Mouse (Mus musculus) hindbrain, embryonic 13.5 days (tissue): Measurements from ENCODE around the gene Pax4. TPM values are rescaled to one million over a fixed set of nuclear protein-coding genes. Genes with fewer than 3 reads are reported as not detected.

Experiments used
- ATAC-seq: fragments of 200-750 bp; cut with Nextera tagmentation; 2 replicates; pipeline ENCODE4 v1.8.0; 2017; ENCODE audit warnings: moderate TSS enrichment; ENCODE audit not compliant: low FRiP score
- H3K27ac ChIP-seq: fragments of 300-500 bp; sonication (generic); 2 replicates; pipeline ENCODE4 v1.5.1; 2015; ENCODE audit warnings: inconsistent platforms, mild to moderate bottlenecking, moderate library complexity
- H3K27me3 ChIP-seq: fragments of 300-500 bp; sonication (generic); 2 replicates; pipeline ENCODE4 v1.6.1; 2015; ENCODE audit warnings: mild to moderate bottlenecking, inconsistent platforms
- H3K36me3 ChIP-seq: fragments of 300-500 bp; sonication (generic); 2 replicates; pipeline ENCODE4 v1.6.1; 2015; ENCODE audit warnings: mild to moderate bottlenecking, inconsistent platforms
- H3K4me1 ChIP-seq: fragments of 300-500 bp; sonication (generic); replicated peaks from 2 replicates; pipeline ENCODE4 v1.6.1; 2015; ENCODE audit warnings: inconsistent platforms
- H3K4me2 ChIP-seq: fragments of 300-500 bp; sonication (generic); 2 replicates; pipeline ENCODE4 v1.6.1; 2015; ENCODE audit warnings: inconsistent platforms, mild to moderate bottlenecking, moderate library complexity
- H3K4me3 ChIP-seq: fragments of 300-500 bp; sonication (generic); 2 replicates; pipeline ENCODE4 v1.5.1; 2015; ENCODE audit warnings: mild to moderate bottlenecking, inconsistent platforms
- H3K9ac ChIP-seq: fragments of 300-500 bp; sonication (generic); 2 replicates; pipeline ENCODE4 v1.6.1; 2015; ENCODE audit warnings: mild to moderate bottlenecking, inconsistent platforms
- H3K9me3 ChIP-seq: fragments of 300-500 bp; sonication (generic); 2 replicates; pipeline ENCODE4 v1.6.1; 2016; ENCODE audit warnings: inconsistent platforms
- WGBS: fragments of 180-500 bp; shearing (Covaris S2); methylation state at CpG from one replicate; pipeline ENCODE4 v1.1.7; 2015; 5-methylcytosine and 5-hydroxymethylcytosine counted together
- polyA plus RNA-seq: library from polyadenylated mRNA; unstranded; fragments of >200 nt; fragmentation: Nextera tagmentation; extraction: Ambion mirVana; gene quantifications from 2 replicates; pipeline ENCODE4 v1.2.1, GENCODE M21; 2015

Pax4 gene
- polyA plus RNA-seq, 1 experiment from 2014 or later: not detected

DNA sequence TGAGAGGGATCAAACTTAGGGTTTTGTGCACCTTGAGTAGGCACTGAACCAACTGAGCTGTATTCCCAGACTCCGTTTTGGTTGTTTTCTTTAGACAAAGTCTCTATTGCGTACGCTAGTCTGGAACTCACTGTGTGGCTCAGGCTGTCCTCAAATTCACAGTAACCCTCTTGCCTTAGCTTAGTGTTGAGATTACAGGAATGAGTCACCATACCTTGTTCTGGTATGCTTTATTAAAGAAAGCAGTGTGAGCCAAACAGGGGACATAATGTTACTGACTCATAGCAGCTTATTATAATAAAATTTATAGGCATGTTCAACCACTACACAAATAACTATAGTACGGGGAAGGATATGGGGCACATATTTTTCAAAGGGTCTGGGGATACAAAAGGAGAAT is 25.1 kb upstream of the Pax4 start:
- Histone ChIP-seq H3K4me3 (no peak overlapping the region), H3K9me3 (no peaks in the 10 kb centered on the region), H3K27me3 (no peaks in the 10 kb centered on the region), H3K4me1 (peaks cover 3% of the 10 kb centered on the region), H3K27ac (no peak overlapping the region), H3K4me2 (no peak overlapping the region), H3K9ac (no peak overlapping the region), H3K36me3 (no peaks in the 10 kb centered on the region)
- WGBS: 88% methylated on average over 4 of the region's 4 CpGs
- ATAC-seq: no peak

DNA sequence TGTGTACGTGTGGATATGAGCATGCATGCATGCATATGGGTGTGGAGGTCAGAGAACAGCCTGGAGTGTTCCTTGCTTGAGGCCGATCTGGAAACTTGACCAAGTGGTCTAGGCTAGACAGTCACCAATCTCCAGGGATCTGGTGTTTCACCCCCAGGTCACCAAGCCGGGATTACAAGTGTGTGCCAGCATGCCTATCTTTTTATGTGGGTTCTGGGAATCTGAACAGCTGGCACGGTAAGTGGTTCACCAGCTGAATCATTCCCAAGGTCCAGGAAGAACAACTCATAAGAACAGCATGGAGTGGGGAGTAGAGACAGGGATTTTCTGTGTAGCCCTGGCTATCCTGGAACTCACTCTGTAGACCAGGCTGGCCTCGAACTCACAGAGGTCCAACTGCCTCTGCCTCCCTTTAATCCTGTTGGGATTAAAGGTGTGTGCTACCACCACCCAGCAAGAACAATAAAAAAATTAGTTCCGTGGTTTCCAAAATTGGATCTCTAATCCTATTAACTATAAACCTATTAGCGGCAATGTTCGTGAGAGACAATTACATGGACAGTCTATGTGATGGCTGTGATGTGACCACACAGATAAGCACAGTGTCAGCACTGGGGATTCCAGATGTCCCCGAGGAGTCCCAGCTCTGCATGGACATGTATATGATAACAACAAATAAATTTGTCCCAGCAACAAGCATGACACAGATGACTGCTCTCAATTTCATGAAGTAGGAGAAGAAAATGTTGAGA is 22.3 kb upstream of the Pax4 start:
- no peak overlapping the region for H3K4me2 ChIP-seq
- no peak overlapping the region for H3K27ac ChIP-seq
- no peaks in the 10 kb centered on the region for H3K27me3 ChIP-seq
- no peaks in the 10 kb centered on the region for H3K36me3 ChIP-seq
- ATAC-seq: no peak
- H3K9me3 ChIP-seq: no peaks in the 10 kb centered on the region
- no peak overlapping the region for H3K9ac ChIP-seq
- no peaks in the 10 kb centered on the region for H3K4me1 ChIP-seq
- no peak overlapping the region for H3K4me3 ChIP-seq
- WGBS: 90% methylated on average over 9 of the region's 9 CpGs

DNA sequence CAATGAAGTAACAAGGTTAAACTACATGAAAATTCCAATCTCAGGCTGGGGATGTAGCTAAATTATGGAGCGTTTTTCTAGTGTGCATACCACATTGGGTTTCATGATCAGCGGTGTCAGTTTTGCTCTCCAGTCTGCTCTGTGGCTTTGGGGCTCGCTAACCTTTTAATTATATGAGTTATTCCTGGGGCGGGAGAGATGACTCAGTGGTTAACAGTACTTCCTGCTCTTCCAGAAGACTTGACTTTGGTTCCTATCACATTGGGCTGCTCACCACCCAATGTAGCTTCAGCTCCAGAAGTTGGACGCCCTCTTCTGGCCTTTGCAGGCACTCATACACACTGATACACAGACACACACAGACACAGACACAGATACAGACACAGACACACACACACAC is 21.5 kb upstream of the Pax4 start:
- Histone ChIP-seq H3K4me2 (no peak overlapping the region), H3K27me3 (no peaks in the 10 kb centered on the region), H3K9ac (no peak overlapping the region), H3K4me3 (no peak overlapping the region), H3K4me1 (no peaks in the 10 kb centered on the region), H3K36me3 (no peaks in the 10 kb centered on the region), H3K9me3 (no peaks in the 10 kb centered on the region), H3K27ac (no peak overlapping the region)
- WGBS: 74% methylated on average over 5 of the region's 5 CpGs
- no peak for ATAC-seq

DNA sequence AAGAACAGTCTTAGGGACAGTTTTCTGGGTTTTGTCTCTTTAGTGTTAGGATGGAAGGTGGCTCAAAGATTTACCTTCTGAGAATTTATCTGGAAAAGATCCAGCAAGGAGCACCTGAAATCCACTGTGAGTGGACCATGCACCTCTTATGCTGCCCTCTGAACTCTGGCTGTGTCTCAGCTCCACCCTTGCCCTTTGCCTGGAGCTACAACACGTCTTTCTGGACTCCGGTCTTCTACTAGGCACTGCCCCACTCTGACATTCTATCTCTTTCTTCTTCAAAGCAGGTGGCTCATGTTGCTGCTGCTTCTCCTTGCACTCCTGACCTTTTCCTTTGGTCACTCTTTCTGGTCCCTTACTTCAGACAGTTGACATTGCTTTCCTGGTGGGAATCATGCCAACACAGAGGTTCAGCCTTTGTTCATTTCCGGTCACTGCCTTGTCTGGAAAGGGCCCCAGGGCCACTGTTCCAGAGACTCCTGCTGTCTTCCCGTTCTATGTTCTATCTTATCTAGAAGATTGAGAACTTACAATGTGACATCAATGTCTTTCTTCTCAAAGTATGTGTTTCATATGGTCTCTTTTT is 21.0 kb upstream of the Pax4 start:
- Histone ChIP-seq H3K27me3 (no peaks in the 10 kb centered on the region), H3K36me3 (no peaks in the 10 kb centered on the region), H3K9me3 (no peaks in the 10 kb centered on the region), H3K4me1 (no peaks in the 10 kb centered on the region), H3K27ac (no peak overlapping the region), H3K4me3 (no peak overlapping the region), H3K4me2 (no peak overlapping the region), H3K9ac (no peak overlapping the region)
- no peak for ATAC-seq
- WGBS: 69% methylated on average over 4 of the region's 4 CpGs

DNA sequence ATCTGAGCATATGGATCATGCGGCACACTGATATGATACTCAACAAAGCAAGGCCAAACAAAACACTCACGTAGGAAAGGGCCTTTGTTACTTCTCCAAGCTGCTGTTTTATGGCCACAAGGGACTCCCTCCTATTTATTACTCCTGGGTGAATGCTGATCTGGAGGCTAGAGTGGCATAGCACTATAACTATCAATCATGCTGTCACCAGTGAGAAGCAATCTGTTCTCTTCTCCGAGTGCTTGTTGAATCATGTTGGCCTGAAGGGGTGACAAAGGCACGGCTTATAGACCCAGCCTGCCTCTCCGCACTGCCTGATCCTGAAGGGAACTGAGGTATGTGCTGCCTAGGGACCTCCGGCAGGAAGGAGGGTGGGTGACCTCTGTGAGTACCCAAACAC is 15.5 kb upstream of the Pax4 start:
- H3K9ac ChIP-seq: no peak overlapping the region
- ATAC-seq: no peak
- 26% methylated on average over 6 of the region's 6 CpGs for WGBS
- no peak overlapping the region for H3K27ac ChIP-seq
- no peak overlapping the region for H3K4me3 ChIP-seq
- no peak overlapping the region for H3K4me2 ChIP-seq
- no peaks in the 10 kb centered on the region for H3K9me3 ChIP-seq
- H3K27me3 ChIP-seq: no peaks in the 10 kb centered on the region
- H3K36me3 ChIP-seq: no peaks in the 10 kb centered on the region
- peaks cover 6% of the 10 kb centered on the region; the same call in 1 of the 2 replicates for H3K4me1 ChIP-seq

DNA sequence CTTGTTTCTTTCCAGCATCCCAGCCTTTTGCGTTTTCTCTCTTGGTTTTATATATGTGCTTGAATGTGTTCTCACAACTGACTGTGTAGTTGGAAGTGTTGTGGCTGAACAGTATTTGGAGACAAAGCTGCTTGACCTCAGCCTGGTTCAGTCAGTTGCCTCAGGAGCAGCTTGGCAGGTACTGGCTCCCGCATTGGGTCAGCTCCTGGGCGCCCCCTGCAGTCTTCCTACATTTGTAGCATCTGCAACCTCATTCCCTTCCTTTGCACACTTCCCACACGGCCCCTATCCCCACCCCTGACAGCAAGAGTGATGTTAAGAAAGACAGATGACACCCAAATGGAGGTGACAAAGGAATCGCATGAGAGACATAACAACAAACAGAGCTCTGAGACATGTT is 11.4 kb upstream of the Pax4 start:
- Histone ChIP-seq H3K27ac (no peak overlapping the region), H3K9me3 (no peaks in the 10 kb centered on the region), H3K4me3 (no peak overlapping the region), H3K9ac (no peak overlapping the region), H3K27me3 (no peaks in the 10 kb centered on the region), H3K4me2 (no peak overlapping the region), H3K4me1 (peaks cover 6% of the 10 kb centered on the region; the same call in 1 of the 2 replicates), H3K36me3 (no peaks in the 10 kb centered on the region)
- no peak for ATAC-seq
- 7% methylated on average over 5 of the region's 5 CpGs for WGBS

DNA sequence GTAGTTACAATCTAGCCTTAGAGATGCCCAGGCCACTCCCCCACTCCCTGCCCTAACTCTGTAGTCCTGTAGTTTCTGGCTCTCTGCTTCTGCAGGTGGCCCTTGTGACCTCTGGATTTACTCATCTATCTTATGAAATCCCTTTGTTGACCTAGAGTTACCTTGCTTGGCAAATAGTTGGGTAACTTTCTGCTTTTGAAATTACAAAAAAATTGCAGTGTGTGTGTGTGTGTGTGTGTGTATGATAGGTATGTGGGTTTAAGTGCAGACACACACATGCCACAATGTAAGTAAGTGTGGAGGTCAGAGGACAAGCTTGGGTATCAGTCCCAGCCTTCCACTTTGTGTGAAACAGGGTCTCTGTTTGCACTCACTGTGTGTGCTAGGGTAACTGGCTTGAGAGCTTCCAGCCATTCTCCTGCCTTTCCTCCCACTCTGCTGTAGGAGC is 10.1 kb upstream of the Pax4 start:
- Histone ChIP-seq H3K4me2 (no peak overlapping the region), H3K36me3 (no peaks in the 10 kb centered on the region), H3K27ac (no peak overlapping the region), H3K9me3 (no peaks in the 10 kb centered on the region), H3K27me3 (0 out of 2 replicates have a peak, but pooled peaks cover under 1% of the 10 kb centered on the region), H3K9ac (no peak overlapping the region), H3K4me1 (no peaks in the 10 kb centered on the region), H3K4me3 (no peak overlapping the region)
- ATAC-seq: no peak

DNA sequence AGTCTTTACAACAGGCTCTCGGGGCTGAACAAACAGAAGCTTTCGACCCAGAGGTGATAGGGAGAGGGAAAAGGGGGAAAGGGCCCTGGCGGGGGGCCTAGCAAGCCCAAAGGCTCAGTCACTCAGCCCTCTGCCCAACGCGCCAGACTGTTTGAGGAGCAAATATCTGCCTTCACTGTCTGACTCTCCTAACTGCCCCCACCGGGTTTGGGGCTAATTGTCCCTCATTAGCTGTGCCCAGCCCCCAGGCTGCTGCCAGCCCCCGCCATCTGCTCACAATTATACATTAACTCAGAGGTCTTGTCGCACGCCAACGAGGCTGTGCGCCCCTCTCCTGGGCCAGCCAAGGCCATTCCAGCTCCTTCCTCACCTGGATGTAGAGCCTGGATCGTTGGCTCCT is 1.8 kb upstream of the Pax4 start:
- Histone ChIP-seq H3K4me1 (peaks cover 6% of the 10 kb centered on the region; the same call in 1 of the 2 replicates), H3K36me3 (no peaks in the 10 kb centered on the region), H3K4me2 (peak overlapping the region; percentile 5; the same call in 1 of the 2 replicates), H3K9ac (no peak overlapping the region), H3K4me3 (no peak overlapping the region), H3K27me3 (peaks cover 42% of the 10 kb centered on the region), H3K27ac (no peak overlapping the region), H3K9me3 (no peaks in the 10 kb centered on the region)
- 1% methylated on average over 12 of the region's 12 CpGs for WGBS
- peak; percentile 54; the same call in 1 of the 2 replicates for ATAC-seq

DNA sequence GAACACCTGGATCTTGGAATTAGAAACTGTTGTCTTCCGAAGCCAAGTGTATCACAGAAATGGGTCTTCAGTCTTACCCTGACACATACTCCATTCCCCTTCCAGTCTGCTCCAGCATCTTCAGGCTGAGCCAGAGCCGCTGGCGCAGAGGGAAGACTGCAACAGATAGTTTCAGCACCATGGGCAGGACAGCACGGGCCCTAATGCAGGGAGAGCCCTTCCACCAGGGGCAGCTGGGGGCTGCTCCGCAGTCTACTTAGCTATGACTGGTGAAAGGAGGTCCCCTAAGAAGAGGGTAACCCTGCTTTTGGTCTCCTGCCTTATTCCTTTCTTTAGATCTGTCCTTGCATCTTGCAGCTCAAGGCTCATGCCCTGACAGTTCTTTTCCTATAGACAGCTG is 1.3 kb upstream of the Pax4 start:
- H3K9ac ChIP-seq: no peak overlapping the region
- H3K27me3 ChIP-seq: peaks cover 42% of the 10 kb centered on the region
- no peak overlapping the region for H3K27ac ChIP-seq
- H3K9me3 ChIP-seq: no peaks in the 10 kb centered on the region
- whole genome bisulfite sequencing: 15% methylated on average over 5 of the region's 5 CpGs
- no peak for ATAC-seq
- no peak overlapping the region for H3K4me2 ChIP-seq
- no peaks in the 10 kb centered on the region for H3K36me3 ChIP-seq
- H3K4me3 ChIP-seq: no peak overlapping the region
- H3K4me1 ChIP-seq: peaks cover 6% of the 10 kb centered on the region; the same call in 1 of the 2 replicates

DNA sequence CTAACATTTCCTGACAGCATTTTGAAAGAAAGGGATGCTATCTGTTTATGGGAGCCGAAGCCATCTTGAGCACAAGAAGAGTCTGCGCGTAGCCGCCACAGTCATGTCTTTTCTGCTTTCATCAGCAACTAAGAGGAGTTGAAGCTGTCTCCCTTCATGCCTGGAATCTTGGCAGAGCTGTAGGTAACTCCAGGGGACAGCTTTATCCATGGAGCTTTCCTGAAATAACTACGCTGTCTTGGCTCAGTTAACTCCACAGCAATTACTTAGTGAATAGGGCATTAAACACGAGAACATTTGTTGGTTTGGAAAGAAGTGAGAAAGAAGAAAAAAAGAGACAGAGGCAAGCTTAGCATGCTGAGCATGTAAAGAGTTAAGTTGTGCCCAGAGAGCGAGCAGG is 1.2 kb downstream of the Pax4 start:
- Histone ChIP-seq H3K4me1 (peaks cover 6% of the 10 kb centered on the region; the same call in 1 of the 2 replicates), H3K9ac (no peak overlapping the region), H3K27me3 (peaks cover 38% of the 10 kb centered on the region), H3K4me3 (no peak overlapping the region), H3K36me3 (no peaks in the 10 kb centered on the region), H3K9me3 (no peaks in the 10 kb centered on the region), H3K4me2 (no peak overlapping the region), H3K27ac (no peak overlapping the region)
- 85% methylated on average over 7 of the region's 7 CpGs for WGBS
- ATAC-seq: no peak

DNA sequence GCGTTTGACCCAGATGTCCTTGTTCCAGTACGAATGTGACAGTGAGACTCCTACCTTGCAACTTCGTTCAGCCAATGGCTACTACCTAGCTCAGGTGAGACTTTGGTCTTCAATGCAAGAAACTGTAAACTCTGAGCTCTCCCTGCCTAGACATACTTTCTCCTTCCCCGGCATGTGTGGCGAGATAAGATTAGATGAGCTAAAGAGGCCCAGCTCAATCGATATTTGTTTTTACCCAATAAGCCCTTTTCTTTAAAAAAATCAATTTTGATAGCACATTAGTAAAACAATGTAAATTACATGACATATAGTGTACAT is 17.7 kb downstream of the Pax4 start:
- Histone ChIP-seq H3K27ac (no peak overlapping the region), H3K36me3 (peaks cover 12% of the 10 kb centered on the region; the same call in 1 of the 2 replicates), H3K27me3 (no peaks in the 10 kb centered on the region), H3K9me3 (no peaks in the 10 kb centered on the region), H3K4me1 (no peaks in the 10 kb centered on the region), H3K4me2 (no peak overlapping the region), H3K4me3 (no peak overlapping the region), H3K9ac (no peak overlapping the region)
- WGBS: 83% methylated on average over 6 of the region's 6 CpGs
- ATAC-seq: no peak

DNA sequence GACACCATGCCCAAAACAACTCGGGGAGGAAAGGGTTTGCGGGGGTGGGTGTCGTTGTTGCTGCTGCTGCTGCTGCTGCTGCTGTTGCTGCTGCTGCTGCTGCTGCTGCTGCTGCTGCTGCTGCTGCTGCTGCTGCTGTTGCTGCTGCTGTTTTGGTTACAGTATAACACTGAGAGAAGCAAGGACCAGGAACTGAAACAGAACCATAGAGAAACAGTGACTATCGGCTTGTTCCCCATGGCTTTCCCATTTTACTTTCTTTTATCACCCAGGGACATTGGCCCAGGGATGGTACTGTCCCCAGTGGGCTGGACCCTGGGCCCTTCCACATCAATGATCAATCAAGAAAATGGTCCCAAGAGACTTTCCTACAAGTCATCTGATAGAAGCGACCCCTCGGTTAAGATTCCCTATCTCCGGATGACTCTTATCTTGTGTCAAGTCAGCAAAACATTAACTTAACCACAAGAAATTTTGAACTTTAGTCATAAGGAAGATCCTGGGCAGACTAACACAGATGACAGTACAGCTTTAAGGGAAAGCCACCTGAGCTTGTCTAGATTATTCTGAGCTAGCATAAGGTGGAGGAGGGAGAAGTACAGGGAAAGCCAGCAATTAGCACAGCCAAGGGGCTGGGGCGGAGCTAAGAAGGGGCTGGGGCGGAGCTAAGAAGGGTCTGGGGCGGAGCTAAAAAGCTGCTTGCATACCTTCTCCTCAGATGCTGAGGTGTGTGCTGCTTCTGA is 18.2 kb downstream of the Pax4 start:
- Histone ChIP-seq H3K9ac (no peak overlapping the region), H3K36me3 (peaks cover 17% of the 10 kb centered on the region), H3K4me1 (peaks cover 3% of the 10 kb centered on the region; the same call in 1 of the 2 replicates), H3K27me3 (no peaks in the 10 kb centered on the region), H3K4me3 (no peak overlapping the region), H3K9me3 (no peaks in the 10 kb centered on the region), H3K27ac (no peak overlapping the region), H3K4me2 (no peak overlapping the region)
- no peak for ATAC-seq
- 89% methylated on average over 10 of the region's 10 CpGs for WGBS
